Mouse (Mus musculus): ENCODE results near the gene 4931422A03Rik.
"Not testable (repeated sequence)": the region's sequence is repeated elsewhere in the genome, so short reads cannot be mapped to it uniquely, and the experiment has no call there.

Gene 4931422A03Rik

GRCm38 (mm10) chr2:104028139-104028723 is at the start of gene 4931422A03Rik:
Gene 4931422A03Rik, minus strand, starts transcription at chr2:104028361.
- peak; percentile 32 for DNase-seq (ENCODE audit: low spot score)

- no peak for DNase-seq (ENCODE audit: low spot score)
Observed at GRCm38 (mm10) chr2:104069704-104070185, 41.6 kb upstream of the 4931422A03Rik start, which contains the start of gene Cd59b. Gene Cd59b, plus strand, starts transcription at chr2:104069849.

DNA sequence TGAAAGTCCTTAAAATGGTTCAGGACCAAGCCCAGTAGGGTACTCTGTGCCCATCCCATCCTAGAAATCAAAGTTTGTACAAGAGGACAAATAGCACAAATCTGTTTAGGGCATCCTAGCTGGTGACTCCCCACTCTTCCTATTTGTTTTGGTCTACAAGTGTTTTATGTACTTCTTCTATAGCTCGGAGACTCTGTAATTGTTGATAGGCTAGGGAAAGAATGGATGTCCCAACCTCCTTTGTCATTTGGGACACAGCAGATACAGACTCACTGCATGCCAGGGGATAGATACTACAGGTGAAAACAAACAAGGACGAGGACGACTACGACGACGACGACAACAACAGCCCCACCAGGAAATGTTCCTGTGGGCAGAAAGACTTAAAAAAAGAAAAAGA is 40.3 kb upstream of the 4931422A03Rik start, which contains the start of gene Gm10799:
Gm10799 (minus strand) TSS at position 101 of the 400 bp plus-strand sequence.
- DNase-seq (ENCODE audit: low spot score): not testable (repeated sequence)

- DNase-seq (ENCODE audit: low spot score): not testable (repeated sequence)
Observed at GRCm38 (mm10) chr2:104065526-104065925, 37.4 kb upstream of the 4931422A03Rik start, which contains the start of gene Gm10912. Gene Gm10912, plus strand, starts transcription at chr2:104065826.

DNA sequence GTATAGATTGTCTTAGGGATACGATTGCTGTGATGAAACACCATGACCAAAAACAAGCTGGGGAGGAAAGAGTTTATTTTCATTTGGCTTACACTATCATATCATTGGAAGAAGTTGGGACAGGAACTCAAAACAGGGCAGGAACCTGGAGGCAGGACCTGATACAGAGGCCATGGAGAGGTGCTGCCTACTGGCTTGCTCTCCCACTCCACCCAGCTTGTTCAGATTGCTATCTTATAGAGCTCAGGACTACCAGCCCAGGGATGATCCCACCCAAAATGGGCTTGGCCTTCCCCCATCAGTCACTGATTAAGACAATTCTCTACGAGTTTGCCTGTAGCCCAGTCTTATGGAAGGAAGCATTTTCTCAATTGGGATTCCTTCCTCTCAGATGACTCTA is 36.0 kb upstream of the 4931422A03Rik start:
- DNase-seq (ENCODE audit: low spot score): no peak

GRCm38 (mm10) chr2:104062665-104063064 is 34.5 kb upstream of the 4931422A03Rik start:
- DNase-seq (ENCODE audit: low spot score): no peak

- DNase-seq (ENCODE audit: low spot score): no peak
Observed at GRCm38 (mm10) chr2:104060996-104061395, 32.8 kb upstream of the 4931422A03Rik start.

DNA sequence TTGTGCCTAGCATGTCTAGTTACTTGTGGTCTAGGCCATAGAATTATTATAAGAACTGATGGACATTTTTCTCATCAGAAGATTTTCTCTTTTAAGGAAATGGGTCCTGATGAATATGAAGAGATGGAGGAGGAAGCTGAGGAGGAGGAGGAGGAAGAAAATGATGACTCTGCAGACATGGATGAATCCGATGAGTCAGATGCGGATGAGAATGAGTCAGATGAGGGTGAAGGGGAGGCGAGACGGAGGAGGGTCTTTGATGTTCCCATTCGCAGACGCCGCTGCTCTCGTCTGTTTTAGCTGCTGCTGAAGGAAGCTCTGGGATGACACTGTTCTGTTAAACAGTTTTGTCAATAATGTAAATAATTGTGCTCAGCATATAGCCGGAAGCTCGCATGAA is 31.6 kb upstream of the 4931422A03Rik start:
- no peak for DNase-seq (ENCODE audit: low spot score)

GRCm38 (mm10) chr2:104058954-104059353 is 30.8 kb upstream of the 4931422A03Rik start:
- no peak for DNase-seq (ENCODE audit: low spot score)

- no peak for DNase-seq (ENCODE audit: low spot score)
Observed at GRCm38 (mm10) chr2:104058381-104058780, 30.2 kb upstream of the 4931422A03Rik start.

GRCm38 (mm10) chr2:104044479-104045080 is 16.4 kb upstream of the 4931422A03Rik start:
- no peak for DNase-seq (ENCODE audit: low spot score)

- no peak for DNase-seq (ENCODE audit: low spot score)
Observed at GRCm38 (mm10) chr2:104043624-104044478, 15.7 kb upstream of the 4931422A03Rik start.

GRCm38 (mm10) chr2:104042766-104043165 is 14.6 kb upstream of the 4931422A03Rik start:
- DNase-seq (ENCODE audit: low spot score): no peak

DNA sequence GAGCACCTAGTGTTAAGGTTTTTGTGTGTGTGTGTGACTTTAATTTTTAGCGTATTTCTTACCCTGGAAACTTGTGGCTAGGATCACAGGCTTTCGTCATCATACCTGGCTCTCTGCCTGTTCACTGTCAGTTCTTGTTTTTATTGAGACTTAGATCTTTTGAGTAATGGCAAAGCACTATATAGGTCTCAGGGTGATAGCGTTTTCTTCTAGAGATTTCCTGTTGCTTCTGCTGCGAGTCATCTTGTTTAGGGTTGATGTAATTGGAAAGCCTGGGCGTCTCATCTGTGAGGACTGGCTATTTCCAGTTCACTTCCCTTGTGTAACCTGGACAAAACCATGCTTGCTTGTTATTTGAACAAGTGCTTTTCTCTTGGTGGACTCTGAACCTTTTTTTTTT is 13.5 kb upstream of the 4931422A03Rik start:
- DNase-seq (ENCODE audit: low spot score): no peak

- DNase-seq (ENCODE audit: low spot score): no peak
Observed at GRCm38 (mm10) chr2:104038236-104038635, 10.1 kb upstream of the 4931422A03Rik start.

DNA sequence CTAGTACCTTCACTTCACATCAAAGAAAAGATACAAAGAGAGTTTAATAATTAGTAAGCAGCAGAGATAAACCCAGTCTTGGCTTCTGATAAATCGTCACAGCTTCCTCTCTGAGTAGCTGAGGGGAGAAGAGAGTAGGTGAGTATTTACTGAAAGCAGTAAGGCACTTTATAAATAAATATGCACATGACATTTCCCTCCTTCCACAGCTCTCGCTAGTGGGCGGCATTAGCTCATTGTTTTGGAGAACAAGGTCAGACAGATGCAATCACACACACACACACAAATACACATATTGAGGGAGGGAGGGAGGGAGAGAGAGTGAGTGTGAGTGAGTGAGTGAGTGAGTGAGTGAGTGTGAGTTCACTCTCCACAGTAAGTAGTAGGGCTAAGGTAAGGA is 8.2 kb upstream of the 4931422A03Rik start:
- DNase-seq (ENCODE audit: low spot score): no peak

DNA sequence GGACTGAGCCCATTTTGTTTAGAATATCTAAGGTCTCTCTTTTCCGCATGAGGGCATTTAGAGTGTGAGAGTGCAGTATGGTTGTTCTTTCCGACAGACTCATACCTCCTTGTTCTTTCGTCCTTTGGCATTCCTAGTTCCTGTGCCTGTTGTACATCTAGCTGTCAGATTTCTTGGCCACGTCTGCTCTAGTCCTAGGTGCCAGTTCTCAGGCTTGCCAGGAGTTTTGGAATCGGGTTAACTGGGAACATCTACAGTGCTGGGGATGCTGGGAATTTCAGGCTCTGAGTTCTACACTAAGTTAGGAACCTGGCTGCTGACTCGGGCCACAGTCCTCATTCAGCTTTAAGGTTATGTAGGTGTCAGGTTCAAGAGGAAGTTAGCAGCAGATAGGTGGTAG is 7.4 kb upstream of the 4931422A03Rik start:
- no peak for DNase-seq (ENCODE audit: low spot score)

- peak; percentile 50 for DNase-seq (ENCODE audit: low spot score)
Observed at GRCm38 (mm10) chr2:104034832-104035472, 6.8 kb upstream of the 4931422A03Rik start.

- no peak for DNase-seq (ENCODE audit: low spot score)
Observed at GRCm38 (mm10) chr2:104032056-104032455, 3.9 kb upstream of the 4931422A03Rik start.

GRCm38 (mm10) chr2:104030381-104030780 is 2.2 kb upstream of the 4931422A03Rik start:
- DNase-seq (ENCODE audit: low spot score): no peak

- no peak for DNase-seq (ENCODE audit: low spot score)
Observed at GRCm38 (mm10) chr2:104029074-104029473, 913 bp upstream of the 4931422A03Rik start.

Measured in spleen, adult 12 weeks (tissue).